Mouse (Mus musculus): Measurements from ENCODE around the gene Commd4.

GRCm38 (mm10) chr9:57143212-57143611 lies 14.9 kb downstream of the Commd4 start:
- TF ChIP-seq CTCF (IDR thresholded peaks at IDR 0.05; ENCODE audit: low read depth) (no peak), EP300 (IDR thresholded peaks at IDR 0.05; ENCODE audit: low read depth) (no peak)
